Mouse (Mus musculus): ENCODE results near the gene Clic4.

Clic4 gene

GRCm38 (mm10) chr4:135272640-135273306, at the start of gene Clic4:
Gene Clic4, minus strand, starts transcription at chr4:135272814.
- peak; percentile 99 to 100 for DNase-seq (ENCODE audit: low spot score in 2 of 2)

GRCm38 (mm10) chr4:135317966-135318365, 45.4 kb upstream of the Clic4 start:
- peak in 1 of 2 experiments; percentile 65 for DNase-seq (ENCODE audit: low spot score in 2 of 2)

GRCm38 (mm10) chr4:135317539-135317938, 44.9 kb upstream of the Clic4 start:
- no peak for DNase-seq (ENCODE audit: low spot score in 2 of 2)

GRCm38 (mm10) chr4:135315287-135315686, 42.7 kb upstream of the Clic4 start:
- DNase-seq (ENCODE audit: low spot score in 2 of 2), result no peak

- no peak for DNase-seq (ENCODE audit: low spot score in 2 of 2)
These were observed 41.8 kb upstream of the Clic4 start for GRCm38 (mm10) chr4:135314419-135314832.

GRCm38 (mm10) chr4:135313761-135314241, 41.2 kb upstream of the Clic4 start:
- no peak for DNase-seq (ENCODE audit: low spot score in 2 of 2)

GRCm38 (mm10) chr4:135313111-135313691, 40.6 kb upstream of the Clic4 start:
- DNase-seq (ENCODE audit: low spot score in 2 of 2), result no peak

DNA sequence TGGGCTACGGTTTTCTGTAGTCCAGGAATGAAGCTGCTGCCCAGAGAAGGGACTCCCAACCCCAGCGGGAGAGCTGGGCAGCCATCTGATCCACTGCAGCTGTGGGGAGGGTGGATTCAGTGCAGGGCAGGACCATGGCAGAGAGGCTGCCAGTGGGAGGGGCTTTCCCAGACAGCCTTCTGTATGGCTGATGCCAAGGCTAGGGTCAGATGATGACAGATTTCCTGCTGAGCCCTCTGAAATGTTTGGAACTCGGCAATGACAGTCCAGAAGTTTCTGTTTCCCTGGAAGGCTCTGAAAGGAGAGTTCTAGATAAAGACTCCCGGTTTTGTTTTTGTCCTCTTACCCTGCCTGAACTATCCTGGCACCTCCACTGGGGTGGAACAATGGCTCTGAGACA, 40.1 kb upstream of the Clic4 start:
- DNase-seq (ENCODE audit: low spot score in 2 of 2), result no peak

DNA sequence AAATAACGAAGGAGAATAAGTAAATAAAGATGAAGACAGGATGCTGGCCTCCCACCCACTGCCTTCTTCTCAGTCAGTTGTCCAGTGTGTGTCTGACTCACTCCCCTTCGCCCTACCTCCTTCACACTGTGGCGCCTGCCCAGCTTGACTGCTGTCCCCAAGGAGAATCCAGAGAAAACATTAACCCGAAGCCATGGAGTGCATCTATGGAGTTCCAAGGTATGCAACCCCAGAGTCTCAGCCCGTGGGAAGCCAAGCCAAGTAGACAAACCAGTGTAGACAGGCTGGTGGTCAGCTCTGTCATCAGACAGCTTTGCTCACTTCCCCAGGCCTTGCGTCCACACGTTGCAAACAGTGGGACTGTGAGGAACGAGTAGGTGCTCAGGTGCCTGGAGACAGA, 37.8 kb upstream of the Clic4 start:
- DNase-seq (ENCODE audit: low spot score in 2 of 2), result no peak

DNA sequence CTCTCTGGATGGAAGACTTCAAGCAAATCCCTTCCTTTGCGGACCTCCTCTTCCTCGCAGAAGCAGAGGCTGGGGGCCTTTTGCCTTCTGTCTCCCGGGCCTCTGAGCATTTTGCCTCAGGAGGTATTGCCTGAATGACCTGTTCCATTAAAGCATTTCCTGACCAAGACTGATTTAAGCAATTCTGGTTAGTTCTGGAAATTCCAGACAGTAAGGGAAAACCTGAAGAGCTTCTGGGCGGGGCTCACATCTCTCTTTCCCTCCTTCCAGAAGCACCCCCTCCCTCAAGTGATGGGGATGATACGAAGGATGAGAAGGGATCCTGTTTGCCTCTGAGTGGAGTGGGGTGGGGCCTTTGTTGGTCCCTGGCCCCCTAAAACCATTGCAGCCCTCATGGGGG, 37.1 kb upstream of the Clic4 start:
- no peak for DNase-seq (ENCODE audit: low spot score in 2 of 2)

GRCm38 (mm10) chr4:135309112-135309659, 36.6 kb upstream of the Clic4 start:
- no peak for DNase-seq (ENCODE audit: low spot score in 2 of 2)

GRCm38 (mm10) chr4:135306971-135307632, 34.5 kb upstream of the Clic4 start:
- no peak for DNase-seq (ENCODE audit: low spot score in 2 of 2)

GRCm38 (mm10) chr4:135306533-135306932, 33.9 kb upstream of the Clic4 start:
- DNase-seq (ENCODE audit: low spot score in 2 of 2), result no peak

- DNase-seq (ENCODE audit: low spot score in 2 of 2), result no peak
These were observed 29.6 kb upstream of the Clic4 start for GRCm38 (mm10) chr4:135302261-135302660.

- no peak for DNase-seq (ENCODE audit: low spot score in 2 of 2)
These were observed 28.6 kb upstream of the Clic4 start for GRCm38 (mm10) chr4:135301166-135301565.

DNA sequence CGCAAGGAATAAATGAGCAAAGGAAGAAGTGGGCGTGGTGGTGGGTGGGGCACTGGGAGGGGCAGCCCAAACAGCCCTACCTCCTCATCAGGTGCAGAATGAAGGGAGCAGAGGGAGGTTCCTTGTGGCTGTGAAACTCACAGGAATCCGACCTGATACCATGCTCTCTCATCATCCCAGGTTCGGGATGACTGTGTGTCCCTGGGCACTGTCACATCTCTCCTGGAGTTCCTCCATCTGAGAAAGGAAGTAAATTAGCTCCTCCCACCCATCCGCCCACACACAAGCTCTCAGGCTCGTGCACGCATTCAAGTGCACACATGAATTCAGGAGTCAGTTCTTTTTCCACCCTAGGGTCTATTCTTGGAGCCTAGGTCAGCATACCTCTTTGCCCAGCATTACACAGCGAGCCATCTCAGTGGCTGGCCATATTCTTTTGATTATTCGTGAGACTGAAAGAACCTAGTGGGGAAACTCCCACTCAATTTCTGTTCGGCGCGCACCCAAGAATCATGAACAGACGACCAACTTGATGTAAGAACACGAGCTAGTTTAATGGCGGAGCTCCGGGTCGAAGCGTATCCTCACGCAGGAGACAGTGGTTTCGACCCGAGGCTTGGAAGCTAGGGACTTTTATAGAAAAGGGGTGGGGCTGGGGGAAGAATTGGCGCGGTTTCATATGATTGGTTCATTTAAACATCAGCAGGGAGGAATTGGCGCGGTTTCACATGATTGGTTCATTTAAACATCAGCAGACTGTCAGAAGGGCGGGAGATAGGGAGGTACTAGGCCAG, 27.8 kb upstream of the Clic4 start:
- DNase-seq (ENCODE audit: low spot score in 2 of 2), result no peak

GRCm38 (mm10) chr4:135298680-135299079, 26.1 kb upstream of the Clic4 start:
- no peak for DNase-seq (ENCODE audit: low spot score in 2 of 2)

- DNase-seq (ENCODE audit: low spot score in 2 of 2), result no peak
These were observed 25.4 kb upstream of the Clic4 start for GRCm38 (mm10) chr4:135297931-135298546.

GRCm38 (mm10) chr4:135297146-135297545, 24.5 kb upstream of the Clic4 start:
- no peak for DNase-seq (ENCODE audit: low spot score in 2 of 2)

GRCm38 (mm10) chr4:135296565-135296964, 24.0 kb upstream of the Clic4 start:
- DNase-seq (ENCODE audit: low spot score in 2 of 2), result no peak

DNA sequence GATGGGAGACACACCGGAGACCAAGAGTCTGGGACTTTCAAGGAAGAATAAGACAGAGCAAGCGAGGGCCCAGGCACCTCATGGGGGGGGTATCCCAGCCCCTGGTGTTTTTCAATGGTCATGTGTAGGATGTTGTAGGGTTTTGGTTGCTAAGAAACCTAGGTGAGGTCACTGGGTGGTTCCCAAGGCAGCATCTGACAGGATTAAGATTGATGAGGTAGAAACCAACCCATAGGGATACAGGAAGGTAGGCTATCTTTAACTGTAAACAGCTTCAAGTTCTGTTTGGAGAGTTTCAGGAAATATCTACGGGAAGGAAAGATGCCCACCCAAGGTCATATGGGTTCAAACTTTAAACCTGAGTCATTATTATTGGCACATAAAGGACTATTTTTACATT, 21.2 kb upstream of the Clic4 start:
- DNase-seq (ENCODE audit: low spot score in 2 of 2), result no peak
